Mouse (Mus musculus) midbrain, embryonic 12.5 days (tissue): Measurements from ENCODE around the gene Snip1. TPM values are rescaled to one million over a fixed set of nuclear protein-coding genes. Genes with fewer than 3 reads are reported as not detected.

ENCODE experiments used
- ATAC-seq: fragments of 200-750 bp; cut with Nextera tagmentation; 2 replicates; pipeline ENCODE4 v1.8.0; 2017; ENCODE audit warnings: low read depth, moderate TSS enrichment, moderate library complexity; ENCODE audit not compliant: low FRiP score
- H3K27ac ChIP-seq: fragments of 300-500 bp; sonication (generic); replicated peaks from 2 replicates; pipeline ENCODE4 v1.5.1; 2016; ENCODE audit warnings: mild to moderate bottlenecking
- H3K27me3 ChIP-seq: fragments of 300-500 bp; sonication (generic); 2 replicates; pipeline ENCODE4 v1.6.1; 2016; ENCODE audit warnings: mild to moderate bottlenecking
- H3K36me3 ChIP-seq: fragments of 300-500 bp; sonication (generic); 2 replicates; pipeline ENCODE4 v1.6.1; 2016
- H3K4me1 ChIP-seq: fragments of 300-500 bp; sonication (generic); 2 replicates; pipeline ENCODE4 v1.6.1; 2016
- H3K4me2 ChIP-seq: fragments of 300-500 bp; sonication (generic); replicated peaks from 2 replicates; pipeline ENCODE4 v1.6.1; 2016; ENCODE audit warnings: mild to moderate bottlenecking, moderate library complexity
- H3K4me3 ChIP-seq: fragments of 300-500 bp; sonication (generic); 2 replicates; pipeline ENCODE4 v1.5.1; 2016; ENCODE audit warnings: mild to moderate bottlenecking
- H3K9ac ChIP-seq: fragments of 300-500 bp; sonication (generic); replicated peaks from 2 replicates; pipeline ENCODE4 v1.6.1; 2016; ENCODE audit warnings: mild to moderate bottlenecking, moderate library complexity
- H3K9me3 ChIP-seq: fragments of 300-500 bp; sonication (generic); 2 replicates; pipeline ENCODE4 v1.6.1; 2016; ENCODE audit warnings: mild to moderate bottlenecking
- WGBS: fragments of 180-500 bp; shearing (Covaris S2); methylation state at CpG from one replicate; pipeline ENCODE4 v1.1.7; 2016; 5-methylcytosine and 5-hydroxymethylcytosine counted together
- polyA plus RNA-seq: library from polyadenylated mRNA; unstranded; fragments of >200 nt; fragmentation: Nextera tagmentation; extraction: Ambion mirVana; gene quantifications from 2 replicates; pipeline ENCODE4 v1.2.1, GENCODE M21; 2016

Snip1 gene
- polyA plus RNA-seq = 35.1 and 36.0 TPM in 2 replicates

DNA sequence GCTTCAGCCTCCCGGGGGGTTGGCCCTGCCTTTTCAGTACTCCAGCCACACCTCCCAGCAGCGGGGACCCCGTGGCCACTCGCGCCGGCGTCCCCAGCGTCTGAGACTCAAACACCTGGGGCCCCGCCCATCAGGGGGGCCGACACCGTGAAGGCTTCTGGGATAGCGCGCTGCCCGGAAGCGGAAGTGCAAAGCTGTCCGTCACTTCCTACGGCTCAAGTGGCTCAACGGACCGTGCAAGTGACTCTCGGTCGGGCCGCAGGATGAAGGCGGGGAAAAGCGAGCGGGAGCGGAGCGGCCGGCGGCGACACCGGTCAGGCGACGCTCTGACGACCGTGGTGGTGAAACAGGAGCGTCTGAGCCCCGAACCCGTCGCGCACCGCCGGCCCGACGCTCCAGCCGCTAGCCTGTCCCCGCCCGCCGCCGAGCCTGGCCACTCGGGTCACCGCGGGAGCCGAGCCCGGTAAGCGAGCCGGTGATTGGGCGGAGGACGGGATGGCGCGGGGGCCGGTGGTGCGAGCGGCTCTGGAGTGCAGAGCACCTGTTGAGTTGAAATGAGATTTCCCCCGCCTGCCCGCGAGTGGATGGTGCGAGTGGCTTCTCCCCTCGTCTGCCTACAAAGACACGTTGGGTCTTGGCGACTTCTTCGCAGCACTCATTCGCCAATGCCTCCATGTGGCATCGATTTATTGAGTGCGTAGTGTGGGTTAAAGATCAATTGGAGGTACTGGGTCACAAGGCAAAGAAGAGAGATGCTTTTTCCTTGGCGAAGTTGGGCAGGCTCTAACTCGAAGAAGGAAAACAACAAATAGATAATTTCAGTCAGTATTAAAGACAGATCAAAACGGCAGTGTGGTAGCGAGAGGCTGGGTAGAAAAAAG lies at the start of gene Snip1:
Snip1 (plus strand) TSS at position 183 of the 881 bp plus-strand sequence.
- Histone ChIP-seq H3K36me3 (peaks cover 31% of the 10 kb centered on the region), H3K27ac (peak within 1 kb of the TSS; percentile 21), H3K9ac (peak within 1 kb of the TSS; percentile 89), H3K9me3 (no peaks in the 10 kb centered on the region), H3K4me1 (peaks cover 18% of the 10 kb centered on the region), H3K4me3 (peak within 1 kb of the TSS; percentile 82), H3K4me2 (peak within 1 kb of the TSS; percentile 89), H3K27me3 (peaks cover 5% of the 10 kb centered on the region)
- WGBS = 1% methylated on average over 78 of the region's 78 CpGs
- peak; percentile 93 for ATAC-seq

DNA sequence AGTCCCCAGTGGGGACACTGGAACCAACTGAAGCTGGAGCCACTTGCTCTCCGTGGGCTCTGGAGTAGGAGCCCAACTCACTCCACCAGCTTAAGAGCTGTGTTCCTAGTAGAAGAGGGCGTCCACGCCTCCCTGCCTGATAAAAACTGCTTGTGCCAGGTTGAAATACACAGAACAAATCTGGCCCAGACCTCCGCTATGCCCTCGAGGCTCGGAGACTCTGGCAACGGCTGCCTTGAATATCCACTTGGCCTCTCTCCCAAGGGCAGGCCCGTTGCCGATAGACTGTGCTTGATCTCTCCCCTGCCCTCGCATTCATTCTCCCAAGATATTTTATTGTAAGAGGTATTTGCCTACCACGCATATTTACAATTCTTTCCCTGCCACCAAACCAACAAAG lies 49.0 kb upstream of the Snip1 start:
- Histone ChIP-seq H3K27ac (no peak overlapping the region), H3K4me1 (no peaks in the 10 kb centered on the region), H3K27me3 (peaks cover 8% of the 10 kb centered on the region; the same call in 1 of the 2 replicates), H3K9me3 (no peaks in the 10 kb centered on the region), H3K9ac (no peak overlapping the region), H3K36me3 (no peaks in the 10 kb centered on the region), H3K4me3 (no peak overlapping the region), H3K4me2 (no peak overlapping the region)
- no peak for ATAC-seq
- WGBS = 83% methylated on average over 11 of the region's 11 CpGs

GRCm38 (mm10) chr4:125020780-125021538 lies 45.5 kb upstream of the Snip1 start:
- no peak overlapping the region for H3K4me2 ChIP-seq
- peaks cover 13% of the 10 kb centered on the region; the same call in 1 of the 2 replicates for H3K27me3 ChIP-seq
- no peak for ATAC-seq
- H3K4me1 ChIP-seq = no peaks in the 10 kb centered on the region
- H3K36me3 ChIP-seq = no peaks in the 10 kb centered on the region
- H3K27ac ChIP-seq = no peak overlapping the region
- H3K4me3 ChIP-seq = no peak overlapping the region
- no peak overlapping the region for H3K9ac ChIP-seq
- 35% methylated on average over 11 of the region's 11 CpGs for WGBS
- no peaks in the 10 kb centered on the region for H3K9me3 ChIP-seq

DNA sequence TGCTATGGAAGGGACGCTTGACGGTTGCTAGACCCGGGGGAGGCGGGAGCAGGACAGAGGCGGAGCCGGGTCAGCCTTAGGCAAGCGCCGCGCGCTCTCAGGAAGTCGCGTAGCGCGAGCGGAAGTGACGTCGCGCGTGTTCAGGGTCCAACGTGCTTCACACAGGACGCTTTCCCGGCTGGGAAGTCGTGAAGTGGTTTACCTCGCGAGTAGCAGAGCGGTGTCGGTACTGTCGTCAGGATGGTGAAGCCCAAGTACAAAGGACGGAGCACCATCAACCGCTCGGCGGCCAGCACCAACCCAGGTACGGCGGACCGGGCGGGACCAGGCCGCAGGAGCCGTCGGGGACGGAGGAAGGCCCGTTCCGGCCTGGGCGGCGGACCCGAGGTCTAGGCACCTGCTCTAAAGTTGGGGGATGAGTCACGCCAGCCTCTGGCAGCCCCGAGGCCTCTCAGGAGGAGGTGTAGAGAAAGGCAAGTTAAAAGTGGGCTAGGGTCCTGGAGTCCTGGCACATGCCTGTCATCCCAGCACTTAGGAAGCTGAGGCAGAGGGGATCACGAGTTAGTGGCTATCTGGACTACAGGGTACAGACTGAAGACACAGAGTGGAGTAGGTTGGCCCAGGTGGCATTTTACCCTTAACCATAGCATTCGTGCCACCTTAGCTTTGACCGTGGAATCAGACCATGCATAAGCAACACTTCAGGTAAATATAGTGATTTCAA lies 36.4 kb upstream of the Snip1 start:
- Histone ChIP-seq H3K9ac (peak overlapping the region; percentile 92), H3K27me3 (peaks cover 5% of the 10 kb centered on the region; the same call in 1 of the 2 replicates), H3K36me3 (peaks cover 9% of the 10 kb centered on the region), H3K4me1 (peaks cover 13% of the 10 kb centered on the region), H3K9me3 (no peaks in the 10 kb centered on the region), H3K4me3 (peak overlapping the region; percentile 97), H3K4me2 (peak overlapping the region; percentile 99), H3K27ac (peak overlapping the region; percentile 6; the same call in 1 of the 2 replicates)
- 1% methylated on average over 50 of the region's 50 CpGs for WGBS
- peak; percentile 98 for ATAC-seq

DNA sequence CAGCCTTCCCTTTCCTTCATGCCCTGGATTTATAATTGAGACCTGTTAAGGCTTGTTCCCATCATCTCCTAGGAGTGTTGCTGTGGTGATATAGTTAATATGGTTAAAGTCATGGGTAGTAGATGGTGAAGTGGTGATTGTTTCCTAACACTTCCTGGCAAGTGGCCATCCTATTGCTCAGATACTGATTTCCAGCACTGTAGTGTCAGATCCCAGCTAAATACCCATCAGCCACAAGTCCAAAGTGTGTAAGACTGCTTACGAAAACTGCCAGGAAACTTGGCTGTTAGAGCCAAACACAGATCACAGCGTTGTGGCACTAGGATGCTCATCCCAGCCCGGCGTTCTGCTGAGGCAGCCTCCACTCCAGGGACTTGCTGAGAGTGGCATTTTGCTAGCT lies 32.1 kb upstream of the Snip1 start:
- Histone ChIP-seq H3K4me2 (no peak overlapping the region), H3K9me3 (no peaks in the 10 kb centered on the region), H3K9ac (no peak overlapping the region), H3K4me3 (no peak overlapping the region), H3K27ac (no peak overlapping the region), H3K27me3 (no peaks in the 10 kb centered on the region), H3K36me3 (peaks cover 45% of the 10 kb centered on the region), H3K4me1 (peaks cover 13% of the 10 kb centered on the region)
- 98% methylated on average over 4 of the region's 4 CpGs for WGBS
- ATAC-seq = no peak

DNA sequence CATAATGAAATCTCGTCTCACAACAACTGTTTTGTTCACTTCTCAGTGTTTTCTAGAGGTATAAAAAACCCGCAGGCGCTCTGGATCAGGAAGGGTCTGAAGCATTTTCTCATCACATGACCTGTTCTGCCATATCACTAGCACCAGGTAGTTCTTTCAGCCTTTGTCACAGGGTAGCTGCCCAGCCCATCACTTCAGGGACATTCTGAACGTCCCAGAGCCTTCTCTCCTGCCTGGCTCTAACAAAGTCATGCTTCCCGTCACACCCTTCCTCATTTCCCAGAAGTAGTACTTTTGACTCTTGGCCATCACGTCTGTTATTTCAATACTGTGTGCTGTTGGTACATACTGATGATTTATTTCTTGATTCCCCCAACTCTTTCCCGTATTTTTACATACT lies 22.0 kb upstream of the Snip1 start:
- H3K4me1 ChIP-seq = no peaks in the 10 kb centered on the region
- peaks cover 95% of the 10 kb centered on the region for H3K36me3 ChIP-seq
- no peak overlapping the region for H3K4me2 ChIP-seq
- no peak overlapping the region for H3K9ac ChIP-seq
- H3K9me3 ChIP-seq = no peaks in the 10 kb centered on the region
- H3K27me3 ChIP-seq = no peaks in the 10 kb centered on the region
- no peak for ATAC-seq
- H3K4me3 ChIP-seq = no peak overlapping the region
- 89% methylated on average over 7 of the region's 7 CpGs for WGBS
- no peak overlapping the region for H3K27ac ChIP-seq

DNA sequence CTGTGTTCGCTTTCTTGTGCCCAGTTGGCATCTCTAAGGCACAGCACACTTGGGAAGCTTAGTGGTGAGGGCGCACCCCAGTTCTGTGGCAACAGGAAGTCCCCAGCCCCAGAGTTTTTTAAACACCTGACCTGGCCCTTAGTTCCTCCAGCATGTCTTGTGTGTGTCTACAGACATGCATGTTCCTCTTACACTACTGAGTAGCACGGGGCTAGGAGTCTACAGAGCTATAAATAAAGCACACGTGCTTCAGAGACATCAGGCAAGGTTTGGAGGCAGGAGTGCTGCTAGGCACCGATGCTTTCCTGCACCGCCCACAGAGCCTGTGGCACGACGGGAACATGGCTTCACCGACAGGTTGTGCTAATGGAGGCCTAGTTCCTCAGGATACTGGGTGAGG lies 11.1 kb upstream of the Snip1 start:
- Histone ChIP-seq H3K9ac (no peak overlapping the region), H3K4me2 (no peak overlapping the region), H3K27ac (no peak overlapping the region), H3K4me3 (no peak overlapping the region), H3K4me1 (peaks cover 11% of the 10 kb centered on the region; the same call in 1 of the 2 replicates), H3K36me3 (peaks cover 57% of the 10 kb centered on the region), H3K9me3 (no peaks in the 10 kb centered on the region), H3K27me3 (no peaks in the 10 kb centered on the region)
- WGBS = 92% methylated on average over 9 of the region's 9 CpGs
- no peak for ATAC-seq

DNA sequence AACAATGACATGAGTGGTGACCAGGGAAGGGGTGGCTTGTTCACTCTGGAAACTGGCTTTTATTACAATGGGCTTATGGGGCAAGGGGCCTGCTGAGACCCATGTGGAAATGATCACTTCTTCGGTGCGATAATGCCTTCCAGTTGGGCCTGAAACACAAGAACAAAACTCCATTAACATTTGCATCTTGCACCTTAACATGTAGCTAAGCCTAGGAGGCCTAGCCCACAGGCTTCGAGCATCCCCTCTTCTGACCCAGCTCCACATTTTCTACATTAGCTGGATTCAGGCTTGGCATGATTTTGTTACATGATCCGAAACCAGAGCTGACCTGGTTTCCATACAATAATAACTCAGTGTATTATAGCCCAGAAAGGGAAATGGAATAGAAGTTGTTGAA lies 10.0 kb upstream of the Snip1 start:
- WGBS = 87% methylated on average over 4 of the region's 4 CpGs
- Histone ChIP-seq H3K4me3 (no peak overlapping the region), H3K27me3 (no peaks in the 10 kb centered on the region), H3K4me2 (no peak overlapping the region), H3K4me1 (peaks cover 11% of the 10 kb centered on the region; the same call in 1 of the 2 replicates), H3K9me3 (no peaks in the 10 kb centered on the region), H3K9ac (no peak overlapping the region), H3K27ac (no peak overlapping the region), H3K36me3 (peaks cover 47% of the 10 kb centered on the region)
- no peak for ATAC-seq

DNA sequence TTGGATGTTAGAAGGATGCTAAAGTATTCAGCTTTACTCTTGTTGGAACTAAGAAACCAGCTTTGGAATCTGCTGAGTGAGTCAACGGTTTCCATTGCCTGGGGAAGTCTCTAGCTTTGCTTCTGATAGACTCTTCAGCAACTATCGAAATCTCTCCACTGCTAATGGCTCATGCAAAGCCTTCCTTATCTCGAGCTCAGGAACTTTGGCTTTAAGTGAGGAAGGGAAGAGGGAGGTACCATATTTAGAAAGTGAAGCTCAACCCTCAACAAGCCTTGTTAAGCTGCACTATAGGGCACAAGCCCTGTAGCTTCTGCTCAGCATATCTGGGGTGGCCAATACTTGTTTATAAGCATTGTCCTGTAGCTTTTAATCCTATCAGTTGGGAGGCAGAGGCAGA lies 9.2 kb upstream of the Snip1 start:
- H3K9ac ChIP-seq = no peak overlapping the region
- WGBS = 57% methylated on average over 3 of the region's 3 CpGs
- no peak overlapping the region for H3K4me2 ChIP-seq
- peaks cover 11% of the 10 kb centered on the region; the same call in 1 of the 2 replicates for H3K4me1 ChIP-seq
- no peak for ATAC-seq
- peaks cover 41% of the 10 kb centered on the region for H3K36me3 ChIP-seq
- H3K9me3 ChIP-seq = no peaks in the 10 kb centered on the region
- no peaks in the 10 kb centered on the region for H3K27me3 ChIP-seq
- H3K27ac ChIP-seq = no peak overlapping the region
- no peak overlapping the region for H3K4me3 ChIP-seq

GRCm38 (mm10) chr4:125058033-125058432 lies 8.4 kb upstream of the Snip1 start:
- no peak overlapping the region for H3K27ac ChIP-seq
- peaks cover 11% of the 10 kb centered on the region; the same call in 1 of the 2 replicates for H3K4me1 ChIP-seq
- H3K4me2 ChIP-seq = no peak overlapping the region
- H3K9me3 ChIP-seq = no peaks in the 10 kb centered on the region
- H3K4me3 ChIP-seq = no peak overlapping the region
- 55% methylated on average over 5 of the region's 5 CpGs for WGBS
- no peaks in the 10 kb centered on the region for H3K27me3 ChIP-seq
- no peak overlapping the region for H3K9ac ChIP-seq
- peaks cover 34% of the 10 kb centered on the region for H3K36me3 ChIP-seq
- no peak for ATAC-seq

- peaks cover 5% of the 10 kb centered on the region for H3K27me3 ChIP-seq
- no peak overlapping the region; the same call in 1 of the 2 replicates for H3K9ac ChIP-seq
- ATAC-seq = peak; percentile 62; the same call in 1 of the 2 replicates
- H3K4me2 ChIP-seq = peak overlapping the region; percentile 46
- H3K36me3 ChIP-seq = peaks cover 24% of the 10 kb centered on the region
- peaks cover 11% of the 10 kb centered on the region; the same call in 1 of the 2 replicates for H3K4me1 ChIP-seq
- under 1% methylated on average over 8 of the region's 8 CpGs for WGBS
- peak overlapping the region; percentile 22; the same call in 1 of the 2 replicates for H3K4me3 ChIP-seq
- no peak overlapping the region for H3K27ac ChIP-seq
- no peaks in the 10 kb centered on the region for H3K9me3 ChIP-seq
Measured at GRCm38 (mm10) chr4:125059025-125059424, 7.4 kb upstream of the Snip1 start.
